Mouse (Mus musculus) thymus, adult 18-20 months (tissue): ENCODE data around the gene Rnase12.
"Not testable (repeated sequence)": the region's sequence is repeated elsewhere in the genome, so short reads cannot be mapped to it uniquely, and the experiment has no call there.

Experiments used
- DNase-seq, 2 experiments: peaks; one replicate each; pipeline ENCODE4 v3.0.0; 2022; ENCODE audit warnings: mixed read lengths in 2 of 2

Rnase12 gene

DNA sequence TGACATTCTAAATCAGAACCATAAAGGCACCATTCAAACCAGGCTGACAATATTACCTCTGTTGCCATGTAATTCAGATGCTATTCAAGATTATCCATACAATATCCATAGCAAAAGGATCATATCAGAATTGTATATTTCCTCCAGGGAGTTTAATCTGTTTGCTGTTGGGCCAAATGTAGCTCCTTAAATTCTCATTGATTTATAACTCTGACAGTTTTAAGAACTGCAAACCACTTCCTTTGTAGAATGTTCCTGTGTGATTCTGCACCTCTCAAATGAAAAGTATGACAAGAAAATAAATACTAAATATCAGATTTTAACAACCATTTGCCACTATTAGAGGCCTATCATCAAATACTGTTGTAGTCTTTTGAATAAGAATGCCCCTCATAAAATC, 41.7 kb downstream of the Rnase12 start:
- no peak for DNase-seq

GRCm38 (mm10) chr14:51014724-51015123, 42.7 kb downstream of the Rnase12 start:
- DNase-seq: not testable (repeated sequence)

- DNase-seq: no peak
Observed at GRCm38 (mm10) chr14:51009572-51009971, 47.9 kb downstream of the Rnase12 start.

- DNase-seq: no peak
Observed at GRCm38 (mm10) chr14:51008781-51009180, 48.7 kb downstream of the Rnase12 start.

- no peak for DNase-seq
Observed at GRCm38 (mm10) chr14:51007914-51008713, 49.3 kb downstream of the Rnase12 start.

GRCm38 (mm10) chr14:51007152-51007801, 50.2 kb downstream of the Rnase12 start, which contains the start of gene Rnase10:
Rnase10 (plus strand) TSS chr14:51007751.
- DNase-seq: no peak
